Mouse (Mus musculus) lung, adult 2 months (tissue): Measurements from ENCODE around the gene Rnf126.

ENCODE experiments used
- CTCF ChIP-seq: fragments of 200-500 bp; IDR thresholded peaks from 2 replicates; pipeline ENCODE4 v1.5.1; 2011; ENCODE audit warnings: mild to moderate bottlenecking, low read length, control low read depth; ENCODE audit not compliant: insufficient read depth
- POLR2A ChIP-seq: fragments of 200-500 bp; IDR thresholded peaks from 2 replicates; pipeline ENCODE4 v1.6.1; 2011; ENCODE audit warnings: low read depth, mild to moderate bottlenecking, control low read depth, low read length, borderline replicate concordance; ENCODE audit errors: extremely low read depth

DNA sequence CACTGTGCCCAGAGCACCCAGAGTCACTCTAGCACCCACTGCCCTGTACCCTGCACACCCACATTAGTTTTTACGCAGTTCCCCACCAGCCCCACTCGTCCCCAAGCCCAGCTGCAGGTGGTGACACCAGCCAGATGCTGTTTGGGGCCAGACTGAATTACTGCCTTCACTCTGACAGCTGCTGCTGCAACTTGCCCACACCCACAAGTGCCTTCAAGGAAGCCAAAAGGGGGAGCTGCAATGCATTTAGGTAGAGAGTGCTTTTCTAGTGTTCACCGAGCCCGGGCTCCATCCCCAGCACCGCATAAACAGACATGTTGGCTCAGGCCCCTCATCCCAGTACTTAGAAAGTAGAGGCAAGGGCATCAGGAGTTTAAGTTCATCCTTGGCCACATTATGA, 15.2 kb upstream of the Rnf126 start:
- TF ChIP-seq POLR2A (no peak), CTCF (no peak)
